Mouse (Mus musculus) lung, adult 18-20 months (tissue): Measurements from ENCODE around the gene Vgll4.
A peak's percentile ranks its signal among the peaks of the same experiment; 100 is the strongest.
"Not testable (repeated sequence)": the region's sequence is repeated elsewhere in the genome, so short reads cannot be mapped to it uniquely, and the experiment has no call there.

ENCODE experiments used
- DNase-seq, 2 experiments: peaks; one replicate each; pipeline ENCODE4 v3.0.0; 2022; ENCODE audit warnings: mixed read lengths in 2 of 2

Vgll4 gene

GRCm38 (mm10) chr6:114891272-114891671 lies 78.5 kb downstream of the Vgll4 start:
- DNase-seq, result no peak

- DNase-seq, result peak; percentile 93 to 97
Measured at GRCm38 (mm10) chr6:114890411-114891115, 79.2 kb downstream of the Vgll4 start.

GRCm38 (mm10) chr6:114889971-114890370 lies 79.8 kb downstream of the Vgll4 start:
- not testable (repeated sequence) for DNase-seq

GRCm38 (mm10) chr6:114888922-114889321 lies 80.9 kb downstream of the Vgll4 start:
- DNase-seq, result peak; percentile 84 to 88

- peak in 1 of 2 experiments; percentile 34 for DNase-seq
Measured at GRCm38 (mm10) chr6:114886504-114887361, 83.1 kb downstream of the Vgll4 start.

- no peak for DNase-seq
Measured at GRCm38 (mm10) chr6:114886012-114886411, 83.8 kb downstream of the Vgll4 start.

GRCm38 (mm10) chr6:114885129-114885528 lies 84.7 kb downstream of the Vgll4 start:
- no peak for DNase-seq

- peak; percentile 74 to 82 for DNase-seq
Measured at GRCm38 (mm10) chr6:114883261-114883740, 86.5 kb downstream of the Vgll4 start.

GRCm38 (mm10) chr6:114882675-114883074 lies 87.1 kb downstream of the Vgll4 start:
- no peak for DNase-seq

- no peak for DNase-seq
Measured at GRCm38 (mm10) chr6:114882212-114882611, 87.6 kb downstream of the Vgll4 start.

GRCm38 (mm10) chr6:114880798-114881197 lies 89.0 kb downstream of the Vgll4 start:
- DNase-seq, result no peak

- no peak for DNase-seq
Measured at GRCm38 (mm10) chr6:114878841-114879520, 90.8 kb downstream of the Vgll4 start.

- DNase-seq, result no peak
Measured at GRCm38 (mm10) chr6:114876546-114876945, 93.2 kb downstream of the Vgll4 start.

GRCm38 (mm10) chr6:114876033-114876432 lies 93.8 kb downstream of the Vgll4 start:
- DNase-seq, result no peak

- peak; percentile 94 to 95 for DNase-seq
Measured at GRCm38 (mm10) chr6:114875018-114875558, 94.7 kb downstream of the Vgll4 start.

GRCm38 (mm10) chr6:114874138-114874928 lies 95.5 kb downstream of the Vgll4 start:
- no peak for DNase-seq

- no peak for DNase-seq
Measured at GRCm38 (mm10) chr6:114873808-114874137, 96.0 kb downstream of the Vgll4 start.

GRCm38 (mm10) chr6:114871010-114871660 lies 98.7 kb downstream of the Vgll4 start:
- DNase-seq, result no peak

- no peak for DNase-seq
Measured at GRCm38 (mm10) chr6:114869501-114870076, 100.2 kb downstream of the Vgll4 start.

- DNase-seq, result no peak
Measured at GRCm38 (mm10) chr6:114868656-114869055, 101.1 kb downstream of the Vgll4 start.

- DNase-seq, result peak in 1 of 2 experiments; percentile 72
Measured at GRCm38 (mm10) chr6:114866619-114867018, 103.2 kb downstream of the Vgll4 start.
